28 mouse cellular contexts compared by ENCODE assay signal in genomic region chr8:59977024-59977662, GRCm38 (mm10).
DNase-seq lines count a peak whose midpoint lies in the region; ATAC-seq lines count a peak whose summit lies in the region.
"Had no signal": no experiment of that assay in that cellular context is flagged by ENCODE, and none has a peak within 500 bp of the region (broad histone marks: within the 10 kb centered on the region; RNA-seq: fewer than 3 reads in every experiment).

No protein-coding gene starts in this region.

- ATAC-seq in frontal cortex, adult (ENCODE audit: low TSS enrichment) = peak; percentile 91
- ATAC-seq in neural tube, embryonic 14.5 days (ENCODE audit: low read depth) = peak; percentile 63
- no peak for ATAC-seq in neural tube, embryonic 15.5 days (ENCODE audit: low FRiP score)
- ATAC-seq: activated CD4-positive, CD25-positive, alpha-beta regulatory T cell, adult 4 months; CD4-positive, CD25-positive, alpha-beta regulatory T cell, adult 4 months; forebrain, embryonic 14.5 days; forebrain, embryonic 16.5 days; Patski had no signal

- no peaks in the 10 kb centered on the region for H3K4me1 ChIP-seq in neural tube, embryonic 14.5 days (ENCODE audit: control insufficient read depth, insufficient read depth, low read length)
- no peaks in the 10 kb centered on the region for H3K4me1 ChIP-seq in neural tube, embryonic 15.5 days
- H3K4me1 ChIP-seq: embryonic facial prominence, embryonic 13.5 days; embryonic facial prominence, embryonic 15.5 days; forebrain, embryonic 10.5 days; forebrain, embryonic 12.5 days had no signal

- intact Hi-C loops in gastrocnemius, postnatal 14 days (cut with DNase I; ENCODE audit: low total_unique reads) = no loop called here

- WGBS in neural tube, embryonic 14.5 days = 60% methylated on average over 6 of the region's 6 CpGs
- WGBS in neural tube, embryonic 15.5 days = 59% methylated on average over 6 of the region's 6 CpGs

- H3K4me2 ChIP-seq in neural tube, embryonic 14.5 days (ENCODE audit: low read depth, low read length) = no peak overlapping the region
- no peak overlapping the region for H3K4me2 ChIP-seq in neural tube, embryonic 15.5 days
- H3K4me2 ChIP-seq: embryonic facial prominence, embryonic 13.5 days; embryonic facial prominence, embryonic 15.5 days; forebrain, embryonic 12.5 days had no signal

- no peaks in the 10 kb centered on the region for H3K36me3 ChIP-seq in neural tube, embryonic 14.5 days (ENCODE audit: control insufficient read depth, insufficient read depth, low read length)
- no peaks in the 10 kb centered on the region for H3K36me3 ChIP-seq in neural tube, embryonic 15.5 days
- H3K36me3 ChIP-seq: embryonic facial prominence, embryonic 13.5 days; embryonic facial prominence, embryonic 15.5 days; forebrain, embryonic 10.5 days; forebrain, embryonic 12.5 days; G1E had no signal

- H3K9ac ChIP-seq in neural tube, embryonic 14.5 days (replicated peaks; ENCODE audit: low read depth, low read length) = no peak overlapping the region
- no peak overlapping the region for H3K9ac ChIP-seq in neural tube, embryonic 15.5 days (replicated peaks)
- H3K9ac ChIP-seq: embryonic facial prominence, embryonic 13.5 days; embryonic facial prominence, embryonic 15.5 days; forebrain, embryonic 12.5 days had no signal

- no peak for DNase-seq in frontal cortex, postnatal 14 days (ENCODE audit: low spot score in 2 of 2)
- no peak for DNase-seq in gastrocnemius, postnatal 14 days
- DNase-seq: adrenal gland, adult 8-10 months; adrenal gland, postnatal 14 days; adrenal gland, postnatal 36 days; B cell, adult 2 months; cerebellum, adult 11 months; cerebellum, adult 18-20 months; cerebellum, adult 8-10 months; cerebellum, adult 9-11 months; cerebellum, postnatal 14 days; cerebellum, postnatal 36 days; embryo, embryonic 11 days had no signal

- no peak overlapping the region for H3K4me3 ChIP-seq in neural tube, embryonic 14.5 days (ENCODE audit: low read depth, low read length)
- H3K4me3 ChIP-seq in neural tube, embryonic 15.5 days (replicated peaks) = no peak overlapping the region
- H3K4me3 ChIP-seq: embryonic facial prominence, embryonic 13.5 days; embryonic facial prominence, embryonic 15.5 days; erythroblast, embryonic 14.5 days; forebrain, embryonic 10.5 days; forebrain, embryonic 12.5 days had no signal

- no peaks in the 10 kb centered on the region for H3K27me3 ChIP-seq in neural tube, embryonic 14.5 days (ENCODE audit: control insufficient read depth, insufficient read depth, low read length)
- no peaks in the 10 kb centered on the region for H3K27me3 ChIP-seq in neural tube, embryonic 15.5 days (replicated peaks)
- H3K27me3 ChIP-seq: CH12.LX; embryonic facial prominence, embryonic 13.5 days; embryonic facial prominence, embryonic 15.5 days; forebrain, embryonic 12.5 days; Patski had no signal

- H3K27ac ChIP-seq in neural tube, embryonic 14.5 days (ENCODE audit: low read depth, low read length) = no peak overlapping the region
- H3K27ac ChIP-seq in neural tube, embryonic 15.5 days (replicated peaks) = no peak overlapping the region
- H3K27ac ChIP-seq: embryonic facial prominence, embryonic 13.5 days; embryonic facial prominence, embryonic 15.5 days; forebrain, embryonic 10.5 days; forebrain, embryonic 12.5 days had no signal

- H3K9me3 ChIP-seq in neural tube, embryonic 14.5 days (ENCODE audit: control insufficient read depth, low read length) = no peaks in the 10 kb centered on the region
- no peaks in the 10 kb centered on the region for H3K9me3 ChIP-seq in neural tube, embryonic 15.5 days (replicated peaks)
- H3K9me3 ChIP-seq: embryonic facial prominence, embryonic 13.5 days; embryonic facial prominence, embryonic 15.5 days; forebrain, embryonic 10.5 days; forebrain, embryonic 12.5 days; G1E had no signal
